Mouse (Mus musculus): ENCODE measurements around the gene Pepd. TPM values are rescaled to one million over a fixed set of nuclear protein-coding genes. Genes with fewer than 3 reads are reported as not detected.
A peak's percentile ranks its signal among the peaks of the same experiment; 100 is the strongest.

The Pepd gene
- polyA plus RNA-seq, 1 experiment from 2014 or later: 54.6 TPM

GRCm38 (mm10) chr7:34987258-34987657, 75.1 kb downstream of the Pepd start:
- Histone ChIP-seq H3K4me1 (replicated peaks) (peaks cover 27% of the 10 kb centered on the region), H3K9ac (no peak overlapping the region), H3K4me2 (no peak overlapping the region), H3K36me3 (no peaks in the 10 kb centered on the region), H3K4me3 (no peak overlapping the region), H3K27me3 (no peaks in the 10 kb centered on the region), H3K27ac (peak overlapping the region; percentile 26; the same call in 1 of the 2 replicates), H3K9me3 (no peaks in the 10 kb centered on the region)
- ATAC-seq (ENCODE audit: low FRiP score): no peak
- WGBS: 62% methylated on average over 6 of the region's 6 CpGs

GRCm38 (mm10) chr7:34988488-34988887, 76.3 kb downstream of the Pepd start:
- peak overlapping the region; percentile 3; the same call in 1 of the 2 replicates for H3K9ac ChIP-seq
- H3K9me3 ChIP-seq: no peaks in the 10 kb centered on the region
- ATAC-seq (ENCODE audit: low FRiP score): no peak
- H3K36me3 ChIP-seq: no peaks in the 10 kb centered on the region
- 62% methylated on average over 3 of the region's 3 CpGs for WGBS
- H3K4me2 ChIP-seq: no peak overlapping the region
- H3K4me3 ChIP-seq: no peak overlapping the region
- peaks cover 27% of the 10 kb centered on the region for H3K4me1 ChIP-seq (replicated peaks)
- peak overlapping the region; percentile 61 for H3K27ac ChIP-seq
- H3K27me3 ChIP-seq: no peaks in the 10 kb centered on the region

- Histone ChIP-seq H3K4me2 (no peak overlapping the region), H3K9ac (no peak overlapping the region), H3K9me3 (no peaks in the 10 kb centered on the region), H3K36me3 (no peaks in the 10 kb centered on the region), H3K4me1 (replicated peaks) (peaks cover 31% of the 10 kb centered on the region), H3K4me3 (no peak overlapping the region), H3K27me3 (no peaks in the 10 kb centered on the region), H3K27ac (no peak overlapping the region)
- 88% methylated on average over 6 of the region's 6 CpGs for WGBS
- ATAC-seq (ENCODE audit: low FRiP score): no peak
These were observed 79.6 kb downstream of the Pepd start for GRCm38 (mm10) chr7:34991731-34992246.

GRCm38 (mm10) chr7:34992766-34993165, 80.6 kb downstream of the Pepd start:
- Histone ChIP-seq H3K4me1 (replicated peaks) (peaks cover 24% of the 10 kb centered on the region), H3K4me3 (no peak overlapping the region), H3K9me3 (no peaks in the 10 kb centered on the region), H3K36me3 (no peaks in the 10 kb centered on the region), H3K9ac (no peak overlapping the region), H3K4me2 (no peak overlapping the region), H3K27me3 (no peaks in the 10 kb centered on the region), H3K27ac (no peak overlapping the region)
- no peak for ATAC-seq (ENCODE audit: low FRiP score)
- 94% methylated on average over 3 of the region's 3 CpGs for WGBS

GRCm38 (mm10) chr7:34995872-34996662, 83.9 kb downstream of the Pepd start:
- H3K27ac ChIP-seq: no peak overlapping the region
- ATAC-seq (ENCODE audit: low FRiP score): no peak
- no peaks in the 10 kb centered on the region for H3K27me3 ChIP-seq
- peaks cover 17% of the 10 kb centered on the region for H3K4me1 ChIP-seq (replicated peaks)
- no peak overlapping the region for H3K9ac ChIP-seq
- H3K36me3 ChIP-seq: no peaks in the 10 kb centered on the region
- no peak overlapping the region for H3K4me2 ChIP-seq
- no peaks in the 10 kb centered on the region for H3K9me3 ChIP-seq
- 79% methylated on average over 7 of the region's 7 CpGs for WGBS
- no peak overlapping the region for H3K4me3 ChIP-seq

- Histone ChIP-seq H3K27me3 (no peaks in the 10 kb centered on the region), H3K27ac (no peak overlapping the region), H3K4me1 (replicated peaks) (peaks cover 26% of the 10 kb centered on the region), H3K4me3 (no peak overlapping the region), H3K36me3 (no peaks in the 10 kb centered on the region), H3K4me2 (no peak overlapping the region), H3K9ac (no peak overlapping the region), H3K9me3 (no peaks in the 10 kb centered on the region)
- 33% methylated on average over 6 of the region's 6 CpGs for WGBS
- ATAC-seq (ENCODE audit: low FRiP score): no peak
These were observed 88.7 kb downstream of the Pepd start for GRCm38 (mm10) chr7:35000839-35001238.

- Histone ChIP-seq H3K27me3 (no peaks in the 10 kb centered on the region), H3K4me2 (no peak overlapping the region), H3K9me3 (no peaks in the 10 kb centered on the region), H3K9ac (no peak overlapping the region), H3K4me1 (replicated peaks) (peaks cover 26% of the 10 kb centered on the region), H3K27ac (no peak overlapping the region), H3K4me3 (no peak overlapping the region), H3K36me3 (no peaks in the 10 kb centered on the region)
- ATAC-seq (ENCODE audit: low FRiP score): no peak
- 70% methylated on average over 7 of the region's 7 CpGs for WGBS
These were observed 91.1 kb downstream of the Pepd start for GRCm38 (mm10) chr7:35003171-35003737.

GRCm38 (mm10) chr7:35006661-35007060, 94.5 kb downstream of the Pepd start:
- Histone ChIP-seq H3K27ac (no peak overlapping the region), H3K9ac (peak overlapping the region; percentile 29; the same call in 1 of the 2 replicates), H3K9me3 (no peaks in the 10 kb centered on the region), H3K36me3 (no peaks in the 10 kb centered on the region), H3K4me3 (no peak overlapping the region), H3K4me1 (replicated peaks) (peaks cover 21% of the 10 kb centered on the region), H3K4me2 (no peak overlapping the region), H3K27me3 (no peaks in the 10 kb centered on the region)
- no peak for ATAC-seq (ENCODE audit: low FRiP score)
- WGBS: 90% methylated on average over 7 of the region's 7 CpGs

GRCm38 (mm10) chr7:35013228-35013627, 101.0 kb downstream of the Pepd start:
- Histone ChIP-seq H3K9ac (no peak overlapping the region), H3K27ac (peak overlapping the region; percentile 67), H3K9me3 (no peaks in the 10 kb centered on the region), H3K4me2 (no peak overlapping the region), H3K4me3 (no peak overlapping the region), H3K27me3 (no peaks in the 10 kb centered on the region), H3K4me1 (replicated peaks) (peaks cover 23% of the 10 kb centered on the region), H3K36me3 (no peaks in the 10 kb centered on the region)
- 0 out of 2 replicates have a peak, but pooled peaks have one; percentile 26 for ATAC-seq (ENCODE audit: low FRiP score)
- 37% methylated on average over 9 of the region's 9 CpGs for WGBS

- no peak overlapping the region for H3K4me3 ChIP-seq
- no peaks in the 10 kb centered on the region for H3K36me3 ChIP-seq
- WGBS: 57% methylated on average over 2 of the region's 2 CpGs
- H3K27me3 ChIP-seq: no peaks in the 10 kb centered on the region
- no peak overlapping the region for H3K9ac ChIP-seq
- no peaks in the 10 kb centered on the region for H3K9me3 ChIP-seq
- no peak for ATAC-seq (ENCODE audit: low FRiP score)
- H3K4me1 ChIP-seq (replicated peaks): peaks cover 25% of the 10 kb centered on the region
- no peak overlapping the region for H3K27ac ChIP-seq
- H3K4me2 ChIP-seq: no peak overlapping the region
These were observed 103.1 kb downstream of the Pepd start for GRCm38 (mm10) chr7:35015252-35015651.

GRCm38 (mm10) chr7:35021365-35021764, 109.2 kb downstream of the Pepd start:
- Histone ChIP-seq H3K36me3 (no peaks in the 10 kb centered on the region; the same call in 1 of the 2 replicates), H3K27ac (no peak overlapping the region), H3K4me2 (no peak overlapping the region), H3K9me3 (no peaks in the 10 kb centered on the region), H3K27me3 (no peaks in the 10 kb centered on the region), H3K9ac (no peak overlapping the region), H3K4me3 (no peak overlapping the region), H3K4me1 (replicated peaks) (peaks cover 12% of the 10 kb centered on the region)
- WGBS: 92% methylated on average over 10 of the region's 10 CpGs
- no peak for ATAC-seq (ENCODE audit: low FRiP score)

GRCm38 (mm10) chr7:35023251-35023650, 111.1 kb downstream of the Pepd start:
- 90% methylated on average over 4 of the region's 4 CpGs for WGBS
- H3K4me2 ChIP-seq: no peak overlapping the region
- H3K4me3 ChIP-seq: no peak overlapping the region
- H3K27ac ChIP-seq: no peak overlapping the region
- no peak overlapping the region for H3K9ac ChIP-seq
- no peaks in the 10 kb centered on the region; the same call in 1 of the 2 replicates for H3K36me3 ChIP-seq
- no peaks in the 10 kb centered on the region for H3K27me3 ChIP-seq
- H3K9me3 ChIP-seq: no peaks in the 10 kb centered on the region
- peaks cover 22% of the 10 kb centered on the region for H3K4me1 ChIP-seq (replicated peaks)
- ATAC-seq (ENCODE audit: low FRiP score): no peak

Measured in hindbrain, embryonic 13.5 days (tissue).